Mouse (Mus musculus) CD4-positive naive resting alpha-beta T cell, adult 76 days (primary cell): Measurements from ENCODE around the gene Dppa1. TPM values are rescaled to one million over a fixed set of nuclear protein-coding genes. Genes with fewer than 3 reads are reported as not detected.

Experiments
- total RNA-seq: library from RNA; stranded (reverse); gene quantifications from one replicate; pipeline ENCODE4 v1.2.4, GENCODE M21; 2023

Dppa1 gene
- not detected for total RNA-seq

GRCm38 (mm10) chr11:46629211-46629795 lies at the start of gene Dppa1:
Gene Dppa1 (minus strand): TSS chr11:46629261.

GRCm38 (mm10) chr11:46571327-46571726 lies 57.7 kb downstream of the Dppa1 start, which contains the start of gene BC053393:
Gene BC053393 (plus strand): TSS chr11:46571536.

Other genes with a start within 250 kb of the Dppa1 start
- 707 TPM for gene Itk, start 239.7 kb downstream of the Dppa1 start, total RNA-seq
- gene Fam71b, start 232.7 kb downstream of the Dppa1 start, total RNA-seq, result not detected
- gene Med7, start 192.3 kb downstream of the Dppa1 start, total RNA-seq, result 42.3 TPM
- gene Havcr2, start 174.3 kb downstream of the Dppa1 start, total RNA-seq, result 2.0 TPM
- gene Gm12169, start 105.0 kb downstream of the Dppa1 start, total RNA-seq, result not detected
- gene BC053393, start 57.7 kb downstream of the Dppa1 start, total RNA-seq, result not detected
- not detected for gene Timd2, start 77.8 kb upstream of the Dppa1 start, total RNA-seq
- 0.47 TPM for gene Havcr1, start 105.8 kb upstream of the Dppa1 start, total RNA-seq
- 0.94 TPM for gene Timd4, start 181.5 kb upstream of the Dppa1 start, total RNA-seq